Mouse (Mus musculus) CH12F3 (cell line): ENCODE measurements around the gene Eif1.

ENCODE experiments used
- in situ Hi-C: fragments of 300-500 bp; cut with MboI; formaldehyde crosslinking; loops from 2 replicates; pipeline ENCODE4 v1.14.3; 2020; ENCODE audit warnings: low sequenced_read_pairs

Gene Eif1

GRCm38 (mm10) chr11:100319492-100320171, at the start of gene Eif1:
Eif1 (plus strand) TSS chr11:100319885.
- in situ Hi-C loops: no loop called here

GRCm38 (mm10) chr11:100271878-100272277, 47.8 kb upstream of the Eif1 start:
- in situ Hi-C loops: no loop called here

GRCm38 (mm10) chr11:100274719-100275118, 45.0 kb upstream of the Eif1 start:
- in situ Hi-C loops: loop anchor here (25.0 kb wide), 1 partner anchor 87 kb away; the partner anchor contains the start of gene Krt9

- in situ Hi-C loops: loop anchor here (25.0 kb wide), 1 partner anchor 88 kb away; the partner anchor contains the start of gene Krt9
Measured at GRCm38 (mm10) chr11:100275466-100275865, 44.2 kb upstream of the Eif1 start.

DNA sequence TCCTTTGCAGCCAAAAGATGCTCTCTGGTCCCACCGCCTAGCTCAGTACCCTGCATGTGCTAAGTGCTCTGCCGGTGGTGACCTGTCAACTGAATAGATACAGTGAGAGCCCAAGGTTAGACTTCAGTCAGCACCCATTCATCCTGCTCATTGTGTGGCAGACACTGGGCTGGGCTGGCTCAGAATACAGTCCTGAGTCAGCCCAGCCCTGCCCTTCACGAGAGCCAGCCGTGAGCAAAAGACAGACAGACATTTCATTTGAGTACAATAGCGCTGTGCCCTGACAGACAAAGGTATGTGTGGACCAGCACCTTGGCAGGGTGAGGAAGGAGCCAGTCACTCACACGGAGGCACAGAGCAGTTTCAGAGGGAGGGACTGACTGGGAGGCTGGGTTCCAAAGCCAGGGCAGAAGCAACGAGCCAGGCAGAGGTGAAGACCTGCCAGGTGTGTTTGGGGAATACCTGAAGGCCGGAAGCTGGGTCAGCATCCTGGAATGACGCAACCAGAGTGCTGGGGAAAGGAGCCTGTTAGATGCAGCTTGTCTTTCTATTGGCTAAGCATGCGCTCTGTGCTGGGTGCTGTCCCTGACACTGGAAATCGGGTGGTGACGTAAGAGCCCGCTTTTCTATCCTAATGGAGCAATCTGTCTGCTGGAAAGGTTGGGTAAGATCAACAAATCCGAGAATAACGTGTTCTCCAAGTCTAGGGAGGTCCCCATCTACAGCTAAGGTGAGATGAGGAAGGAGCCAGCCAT, 41.8 kb upstream of the Eif1 start:
- in situ Hi-C loops: loop anchor here (25.0 kb wide), 1 partner anchor 91 kb away; the partner anchor contains the start of gene Krt9

DNA sequence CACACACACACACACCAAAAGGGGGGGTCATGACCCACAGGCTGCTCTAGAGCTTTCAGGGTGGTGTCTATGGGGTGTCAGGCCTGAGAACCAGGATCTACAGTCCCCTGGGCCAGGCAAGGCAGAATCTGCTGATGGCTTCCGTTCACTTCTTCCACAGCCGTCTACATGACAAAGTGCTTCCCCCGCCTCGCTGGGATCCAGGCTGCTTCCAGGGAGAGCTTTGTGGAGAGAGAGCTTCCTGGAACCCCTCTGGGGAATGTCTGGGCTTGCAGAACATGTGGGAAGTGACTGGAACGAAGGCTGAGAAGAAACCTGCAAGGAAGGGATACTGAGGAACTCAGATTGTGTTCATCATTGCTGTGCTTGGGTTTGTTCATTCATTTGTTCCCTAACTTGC, 40.9 kb upstream of the Eif1 start:
- in situ Hi-C loops: loop anchor here (25.0 kb wide), 1 partner anchor 91 kb away; the partner anchor contains the start of gene Krt9

DNA sequence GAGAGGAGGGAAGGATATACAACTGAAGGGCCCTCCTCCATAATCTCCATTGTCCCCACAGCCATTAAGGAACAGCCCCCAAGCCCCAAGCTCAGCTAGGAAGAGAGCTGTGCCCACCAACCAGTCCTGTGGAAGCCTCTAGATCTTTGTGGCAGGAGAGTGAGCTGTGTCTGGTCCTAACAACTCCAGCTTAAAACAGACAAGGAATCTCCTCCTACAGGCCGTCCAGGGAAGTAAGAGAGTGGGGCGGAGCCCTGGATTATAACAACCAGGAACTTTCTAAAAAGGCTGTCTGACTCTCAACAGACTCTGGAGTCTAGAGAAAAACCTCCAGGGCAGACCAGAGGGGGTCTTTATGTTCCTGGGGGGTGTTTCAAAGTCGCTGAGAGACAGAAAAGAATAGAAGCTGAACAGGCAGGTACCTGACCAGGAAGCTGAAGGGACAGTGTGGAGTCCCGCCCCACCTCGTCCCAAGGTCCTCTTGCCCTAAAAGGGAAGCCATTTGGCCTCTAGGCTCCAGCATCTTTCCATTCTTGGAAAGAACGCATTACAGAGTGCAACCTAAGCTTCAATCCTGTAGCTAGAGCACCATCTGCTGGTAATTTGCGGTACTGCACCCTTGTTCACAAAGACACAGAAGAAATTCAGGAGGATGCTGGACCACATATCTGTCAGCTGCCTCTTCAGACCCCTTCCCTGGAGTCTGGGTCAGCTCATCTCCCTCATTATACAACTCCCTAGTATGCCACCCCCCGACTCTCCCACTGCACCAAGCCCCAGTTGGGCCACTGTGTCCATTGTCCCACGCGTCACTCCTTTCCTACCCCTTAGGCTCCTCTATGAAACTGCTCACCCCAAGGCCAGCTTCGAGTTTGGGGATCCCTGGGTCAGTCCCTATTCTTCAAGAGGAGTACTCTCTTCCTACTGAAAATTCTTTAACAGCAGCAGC, 37.8 kb upstream of the Eif1 start:
- in situ Hi-C loops: loop anchor here (25.0 kb wide), 1 partner anchor 95 kb away; the partner anchor contains the start of gene Krt9

DNA sequence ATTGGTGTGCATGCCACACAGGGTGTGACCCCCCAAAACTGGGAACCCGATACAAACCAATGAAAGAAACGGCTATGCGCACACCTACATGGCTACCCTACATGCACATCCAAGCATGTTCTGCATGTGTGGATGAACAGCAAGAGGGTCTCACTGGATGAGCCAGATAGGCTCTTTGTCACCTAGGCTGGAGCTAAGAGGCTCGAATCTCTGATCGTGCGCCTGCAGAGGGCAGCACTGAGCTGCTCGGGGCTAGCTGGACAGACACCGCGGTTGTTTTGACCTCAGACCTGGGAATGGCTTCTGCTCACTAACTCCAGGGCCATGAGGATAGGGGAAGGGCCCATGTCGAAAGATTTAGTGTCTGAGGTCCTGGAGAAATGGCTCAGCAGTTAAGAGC, 37.1 kb upstream of the Eif1 start:
- in situ Hi-C loops: loop anchor here (25.0 kb wide), 1 partner anchor 95 kb away; the partner anchor contains the start of gene Krt9

DNA sequence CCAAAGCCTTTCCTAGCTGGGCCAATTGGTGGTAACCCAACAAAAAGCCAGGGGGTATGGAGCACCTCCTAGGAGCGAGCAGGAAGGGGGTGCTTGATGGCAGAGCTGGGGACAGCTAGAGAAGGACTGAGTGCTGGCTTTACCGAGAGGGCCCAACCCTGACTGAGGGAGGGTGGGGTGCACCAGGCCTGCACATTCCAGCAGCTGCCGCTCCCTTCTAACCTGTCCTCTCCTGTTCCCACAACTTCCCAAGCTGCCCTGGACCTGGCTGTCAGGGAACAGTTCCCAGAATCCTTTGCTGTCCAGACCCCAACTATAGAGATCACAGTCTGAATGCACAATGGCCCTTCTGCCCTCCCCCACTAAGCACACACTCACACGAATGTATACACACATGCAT, 34.7 kb upstream of the Eif1 start:
- in situ Hi-C loops: loop anchor here (25.0 kb wide), 1 partner anchor 98 kb away; the partner anchor contains the start of gene Krt9

DNA sequence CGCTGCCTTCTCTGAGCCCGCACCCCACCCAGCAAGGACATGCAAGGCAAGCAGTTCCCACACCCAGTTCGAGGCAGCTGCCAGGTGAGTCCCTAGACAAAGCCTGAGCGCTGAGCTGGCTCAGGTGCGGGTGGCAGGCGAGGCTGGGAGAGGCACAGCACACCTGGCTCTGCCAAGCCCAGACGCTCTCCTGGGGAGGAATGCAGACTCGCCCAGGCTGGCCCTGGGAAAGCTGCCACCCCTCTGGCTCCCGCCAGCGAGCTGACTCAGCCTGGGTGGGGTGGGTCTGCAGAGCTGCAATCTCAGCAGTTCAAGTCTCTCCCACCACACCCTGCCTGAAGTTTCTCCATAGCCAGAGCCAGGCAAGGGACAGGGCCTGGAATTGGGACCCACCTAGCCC, 32.7 kb upstream of the Eif1 start:
- in situ Hi-C loops: loop anchor here (25.0 kb wide), 1 partner anchor 100 kb away; the partner anchor contains the start of gene Krt9

DNA sequence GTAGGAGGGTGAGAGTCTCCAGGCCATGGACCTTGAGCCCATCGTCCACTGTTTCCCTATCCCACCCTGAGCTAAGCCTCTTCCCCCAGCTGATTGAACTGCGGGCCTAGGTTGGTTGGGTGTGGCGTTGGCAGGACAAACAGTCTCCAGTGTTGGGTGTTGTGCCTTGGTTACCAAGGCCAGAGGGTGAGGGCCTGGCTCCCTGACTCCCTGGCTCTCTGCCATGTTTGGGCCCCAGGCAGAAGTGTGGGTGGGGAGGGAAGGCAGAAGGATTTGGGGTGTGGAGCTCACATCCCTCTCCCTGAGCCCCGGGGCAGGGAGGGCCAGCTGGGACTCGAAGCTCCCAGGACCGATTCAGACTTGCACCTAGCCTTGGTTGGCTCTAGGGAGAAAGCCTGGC, 30.7 kb upstream of the Eif1 start:
- in situ Hi-C loops: loop anchor here (25.0 kb wide), 1 partner anchor 102 kb away; the partner anchor contains the start of gene Krt9

DNA sequence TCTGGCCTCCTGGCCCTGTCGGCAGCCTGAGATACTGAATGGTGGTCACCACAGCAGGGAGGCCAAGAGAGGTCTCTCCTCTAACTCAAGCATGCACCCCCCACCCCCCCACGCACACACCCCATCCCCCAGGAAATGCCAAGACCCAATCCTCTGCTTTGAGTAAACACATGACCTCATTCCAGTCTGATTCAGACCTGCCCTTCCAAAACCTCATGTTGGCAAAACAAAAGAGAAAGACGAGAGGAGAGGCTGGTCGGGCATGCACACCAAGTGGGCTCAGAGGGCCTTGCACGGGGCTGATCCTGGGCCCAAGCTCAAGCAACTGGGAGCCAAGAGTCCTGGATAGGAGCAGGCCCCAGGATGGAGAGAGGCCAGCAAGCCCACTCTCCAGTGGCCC, 29.4 kb upstream of the Eif1 start:
- in situ Hi-C loops: loop anchor here (10.0 to 25.0 kb wide), 2 partner anchors 103 to 825 kb away; partner anchors contain the start of gene Krt9

- in situ Hi-C loops: loop anchor here (10.0 to 25.0 kb wide), 2 partner anchors 106 to 828 kb away; partner anchors contain the start of gene Krt9
Measured at GRCm38 (mm10) chr11:100292884-100293283, 26.8 kb upstream of the Eif1 start.

GRCm38 (mm10) chr11:100295308-100295707, 24.4 kb upstream of the Eif1 start:
- in situ Hi-C loops: loop anchor here (10.0 to 25.0 kb wide), 2 partner anchors 108 to 831 kb away; partner anchors contain the start of gene Krt9

DNA sequence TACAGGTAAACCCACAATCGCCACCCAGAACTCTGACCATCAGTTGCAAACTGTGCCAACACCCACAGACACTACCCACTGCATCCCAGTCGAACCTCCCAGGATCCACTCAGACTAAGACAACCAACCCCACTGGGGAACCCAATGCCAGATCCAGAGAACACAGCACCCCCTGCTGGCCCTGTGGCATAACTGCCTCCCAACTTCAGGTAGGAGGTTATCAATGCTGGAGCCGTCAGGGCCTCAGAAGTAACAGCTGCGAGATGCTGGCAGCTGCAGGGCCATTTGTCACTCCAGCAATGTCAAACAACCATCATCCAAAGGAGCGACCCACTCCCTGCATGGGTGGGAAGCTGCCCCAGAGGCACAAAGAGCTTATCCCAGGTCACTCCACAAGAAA, 21.9 kb upstream of the Eif1 start:
- in situ Hi-C loops: loop anchor here (10.0 to 25.0 kb wide), 2 partner anchors 110 to 833 kb away; partner anchors contain the start of gene Krt9

- in situ Hi-C loops: loop anchor here (10.0 to 25.0 kb wide), 2 partner anchors 111 to 834 kb away; partner anchors contain the start of gene Krt9
Measured at GRCm38 (mm10) chr11:100298274-100299036, 21.2 kb upstream of the Eif1 start.

- in situ Hi-C loops: no loop called here
Measured at GRCm38 (mm10) chr11:100300293-100300692, 19.4 kb upstream of the Eif1 start.

- in situ Hi-C loops: no loop called here
Measured at GRCm38 (mm10) chr11:100301292-100301691, 18.4 kb upstream of the Eif1 start.

DNA sequence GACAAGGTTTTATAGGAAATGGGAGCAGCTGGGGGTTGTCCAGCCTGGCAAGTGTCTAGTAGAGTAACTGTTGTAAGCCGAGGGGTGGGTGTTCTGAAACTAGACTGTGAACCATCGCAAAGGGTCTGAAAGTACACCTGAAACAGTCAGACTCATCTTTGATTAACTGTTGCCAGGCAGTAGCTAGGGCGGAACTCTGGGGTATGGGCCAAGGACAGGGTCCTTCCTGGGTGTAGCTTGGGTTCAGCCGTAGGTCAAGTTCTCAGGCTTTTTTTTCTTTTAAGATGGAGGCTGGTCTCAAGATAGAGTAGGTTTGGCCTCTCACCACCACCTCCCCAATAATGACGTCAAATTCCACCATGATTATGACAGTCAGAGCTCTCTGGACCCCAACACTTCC, 11.8 kb upstream of the Eif1 start:
- in situ Hi-C loops: no loop called here
